Mouse (Mus musculus): ENCODE results near the gene Sipa1l1. TPM values are rescaled to one million over a fixed set of nuclear protein-coding genes. Genes with fewer than 3 reads are reported as not detected.

Gene Sipa1l1
- polyA plus RNA-seq, 1 experiment: 34.0 TPM

DNA sequence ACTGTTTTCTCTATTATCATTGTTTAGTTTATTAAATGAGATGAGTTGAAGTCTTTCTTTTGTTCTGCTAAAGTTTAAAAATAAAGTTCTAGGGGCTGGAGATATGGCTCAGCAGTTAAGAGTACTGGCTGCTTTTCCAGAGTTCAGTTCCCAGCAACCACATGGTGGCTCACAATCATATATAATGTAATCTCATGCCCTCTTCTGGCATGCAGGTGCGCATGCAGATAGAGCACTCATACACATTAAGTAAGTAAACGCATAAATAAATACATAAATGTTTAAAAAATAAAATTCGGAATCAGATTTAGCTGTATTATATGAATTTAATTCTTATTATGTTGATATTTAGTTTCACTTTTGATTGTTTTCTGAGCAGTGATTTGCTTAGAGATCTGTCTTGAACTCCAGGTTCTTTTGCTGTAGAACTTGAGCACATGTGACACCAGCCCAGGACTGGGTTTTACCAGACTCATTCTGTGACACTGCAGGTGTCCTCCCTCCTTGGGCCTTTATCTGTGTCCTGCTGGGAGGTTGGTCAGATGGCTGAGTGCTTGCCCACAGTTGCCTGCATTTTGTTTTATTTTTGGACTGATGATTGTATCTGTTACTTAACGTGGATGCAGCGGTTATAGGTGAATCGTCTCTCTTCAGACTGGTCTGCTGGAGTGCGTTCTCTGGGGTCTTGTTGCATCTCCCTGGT lies 124.6 kb downstream of the Sipa1l1 start:
- no peak for TF ChIP-seq POLR2A (IDR thresholded peaks at IDR 0.05; ENCODE audit: low read depth, low read length)
- no peak for TF ChIP-seq CTCF (conservative IDR thresholded peaks at IDR 0.05; ENCODE audit: insufficient read depth, insufficient read length, low read depth, low read length)
- Histone ChIP-seq H3K27ac (ENCODE audit: insufficient read depth, low read depth, low read length) (no peak overlapping the region), H3K27me3 (replicated peaks; ENCODE audit: control insufficient read depth, insufficient read depth, low read length) (no peaks in the 10 kb centered on the region), H3K36me3 (ENCODE audit: control insufficient read depth, insufficient read depth, low read length) (no peaks in the 10 kb centered on the region; the same call in 1 of the 2 replicates), H3K4me3 (ENCODE audit: insufficient read depth, low read depth, low read length) (no peak overlapping the region), H3K4me1 (ENCODE audit: control insufficient read depth, insufficient read depth, low read length) (peaks cover 8% of the 10 kb centered on the region; the same call in 1 of the 2 replicates)
- WGBS: 94% methylated on average over 7 of the region's 7 CpGs
- DNase-seq: no peak

DNA sequence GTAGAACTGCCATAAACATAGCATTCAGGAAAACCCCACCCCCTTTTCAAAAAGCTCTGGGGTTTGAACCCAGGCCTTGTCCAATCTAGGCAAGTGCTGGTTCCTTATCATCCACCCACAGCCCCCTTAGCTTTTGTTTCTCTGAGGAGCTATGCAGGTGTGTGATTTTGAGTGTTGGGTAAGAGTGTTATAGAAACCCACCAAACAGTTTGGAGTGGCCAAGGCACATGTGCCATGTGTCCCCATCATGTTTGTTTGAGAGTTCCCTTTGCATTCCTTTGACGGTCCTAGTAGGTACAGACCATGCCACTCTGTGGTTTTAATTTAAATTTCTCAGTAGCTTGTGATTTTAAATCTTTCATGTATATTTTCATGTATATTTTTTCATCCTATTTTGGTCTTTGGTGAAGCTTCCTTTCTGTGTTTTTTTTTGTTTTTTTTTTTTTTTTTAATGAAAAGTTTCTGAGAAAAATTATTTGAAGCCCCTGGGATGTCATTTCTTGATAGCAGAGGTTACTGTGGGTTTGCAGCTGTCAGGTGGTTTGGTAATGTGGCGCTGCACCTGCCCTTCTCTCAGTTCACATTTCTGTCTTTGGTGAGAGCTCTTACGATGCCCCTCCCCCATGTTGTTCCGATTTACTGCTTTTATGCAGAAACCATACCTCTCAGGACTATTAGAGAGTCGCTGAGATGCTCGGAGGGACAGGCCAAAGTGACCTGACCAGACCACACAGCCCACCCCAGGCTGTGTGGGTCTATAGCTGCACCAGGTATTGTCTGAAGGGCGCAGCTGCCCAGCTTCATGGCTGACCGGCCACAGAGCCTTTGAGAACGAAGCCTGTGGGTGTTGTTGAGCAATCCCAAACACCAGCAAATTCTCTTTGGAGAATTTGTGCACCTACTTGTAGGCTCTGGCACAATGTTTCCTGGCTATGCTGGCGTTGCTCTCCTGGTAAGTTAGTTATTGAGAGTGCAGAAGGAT lies 126.1 kb downstream of the Sipa1l1 start:
- peaks cover 8% of the 10 kb centered on the region; the same call in 1 of the 2 replicates for H3K4me1 ChIP-seq (ENCODE audit: control insufficient read depth, insufficient read depth, low read length)
- H3K27ac ChIP-seq (ENCODE audit: insufficient read depth, low read depth, low read length): peak overlapping the region; percentile 40

DNA sequence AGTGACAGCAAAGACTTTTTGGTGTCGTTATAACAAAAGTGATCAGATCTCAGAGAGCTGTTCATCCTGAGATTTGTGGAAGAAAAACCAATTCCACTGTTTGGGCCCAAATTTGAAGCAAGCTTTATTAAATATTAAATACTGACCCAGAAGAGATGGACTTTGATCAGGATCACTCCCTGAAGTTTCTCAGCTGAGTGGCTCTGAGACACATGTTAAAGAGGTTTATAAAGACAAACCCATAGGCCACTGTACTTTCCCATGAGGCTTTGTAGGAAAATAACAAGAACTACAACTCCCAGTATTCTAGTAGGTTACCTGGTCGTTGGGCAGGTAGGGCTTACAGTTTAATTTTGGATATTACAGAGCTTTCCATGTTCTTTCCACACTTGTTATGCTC lies 127.2 kb downstream of the Sipa1l1 start:
- Histone ChIP-seq H3K4me1 (ENCODE audit: control insufficient read depth, insufficient read depth, low read length) (peaks cover 8% of the 10 kb centered on the region; the same call in 1 of the 2 replicates), H3K4me3 (ENCODE audit: insufficient read depth, low read depth, low read length) (no peak overlapping the region), H3K36me3 (ENCODE audit: control insufficient read depth, insufficient read depth, low read length) (no peaks in the 10 kb centered on the region; the same call in 1 of the 2 replicates), H3K27me3 (replicated peaks; ENCODE audit: control insufficient read depth, insufficient read depth, low read length) (no peaks in the 10 kb centered on the region), H3K27ac (ENCODE audit: insufficient read depth, low read depth, low read length) (peak overlapping the region; percentile 46)
- no peak for TF ChIP-seq POLR2A (IDR thresholded peaks at IDR 0.05; ENCODE audit: low read depth, low read length)
- TF ChIP-seq CTCF (conservative IDR thresholded peaks at IDR 0.05; ENCODE audit: insufficient read depth, insufficient read length, low read depth, low read length): no peak
- WGBS: 64% methylated on average over 2 of the region's 2 CpGs
- DNase-seq: peak; percentile 89

More for the DNA sequence above, 126.1 kb downstream of the Sipa1l1 start:
- Histone ChIP-seq H3K4me3 (ENCODE audit: insufficient read depth, low read depth, low read length) (no peak overlapping the region), H3K27me3 (replicated peaks; ENCODE audit: control insufficient read depth, insufficient read depth, low read length) (no peaks in the 10 kb centered on the region), H3K36me3 (ENCODE audit: control insufficient read depth, insufficient read depth, low read length) (no peaks in the 10 kb centered on the region; the same call in 1 of the 2 replicates)
- WGBS: 50% methylated on average over 10 of the region's 10 CpGs
- DNase-seq: peak; percentile 67
- TF ChIP-seq POLR2A (IDR thresholded peaks at IDR 0.05; ENCODE audit: low read depth, low read length): no peak
- no peak for TF ChIP-seq CTCF (conservative IDR thresholded peaks at IDR 0.05; ENCODE audit: insufficient read depth, insufficient read length, low read depth, low read length)

DNA sequence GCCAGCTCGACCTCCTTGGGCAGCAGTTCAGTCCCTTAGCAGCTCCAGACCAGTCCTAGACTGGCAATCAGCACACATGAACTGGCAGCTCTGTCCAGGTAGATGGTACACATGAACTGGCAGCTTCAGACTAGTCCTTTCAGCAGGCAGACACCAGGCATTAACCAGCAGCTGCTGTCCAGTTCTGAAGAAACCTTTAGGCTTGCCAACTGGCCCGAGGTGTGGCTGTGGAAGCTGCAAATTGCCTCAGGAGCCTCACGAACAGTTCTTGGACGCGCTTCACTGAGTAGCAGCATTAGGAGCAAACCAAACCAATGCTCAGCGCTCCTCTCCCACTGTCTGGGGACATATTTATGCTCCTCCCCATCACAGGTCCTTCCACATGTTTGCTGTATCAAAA lies 128.1 kb downstream of the Sipa1l1 start:
- no peaks in the 10 kb centered on the region for H3K27me3 ChIP-seq (replicated peaks; ENCODE audit: control insufficient read depth, insufficient read depth, low read length)
- peak; percentile 90 for DNase-seq
- TF ChIP-seq CTCF (conservative IDR thresholded peaks at IDR 0.05; ENCODE audit: insufficient read depth, insufficient read length, low read depth, low read length) (no peak), POLR2A (IDR thresholded peaks at IDR 0.05; ENCODE audit: low read depth, low read length) (no peak)
- no peak overlapping the region for H3K4me3 ChIP-seq (ENCODE audit: insufficient read depth, low read depth, low read length)
- H3K4me1 ChIP-seq (ENCODE audit: control insufficient read depth, insufficient read depth, low read length): peaks cover 8% of the 10 kb centered on the region; the same call in 1 of the 2 replicates
- 53% methylated on average over 6 of the region's 6 CpGs for WGBS
- H3K36me3 ChIP-seq (ENCODE audit: control insufficient read depth, insufficient read depth, low read length): no peaks in the 10 kb centered on the region; the same call in 1 of the 2 replicates
- peak overlapping the region; percentile 64; the same call in 1 of the 2 replicates for H3K27ac ChIP-seq (ENCODE audit: insufficient read depth, low read depth, low read length)

DNA sequence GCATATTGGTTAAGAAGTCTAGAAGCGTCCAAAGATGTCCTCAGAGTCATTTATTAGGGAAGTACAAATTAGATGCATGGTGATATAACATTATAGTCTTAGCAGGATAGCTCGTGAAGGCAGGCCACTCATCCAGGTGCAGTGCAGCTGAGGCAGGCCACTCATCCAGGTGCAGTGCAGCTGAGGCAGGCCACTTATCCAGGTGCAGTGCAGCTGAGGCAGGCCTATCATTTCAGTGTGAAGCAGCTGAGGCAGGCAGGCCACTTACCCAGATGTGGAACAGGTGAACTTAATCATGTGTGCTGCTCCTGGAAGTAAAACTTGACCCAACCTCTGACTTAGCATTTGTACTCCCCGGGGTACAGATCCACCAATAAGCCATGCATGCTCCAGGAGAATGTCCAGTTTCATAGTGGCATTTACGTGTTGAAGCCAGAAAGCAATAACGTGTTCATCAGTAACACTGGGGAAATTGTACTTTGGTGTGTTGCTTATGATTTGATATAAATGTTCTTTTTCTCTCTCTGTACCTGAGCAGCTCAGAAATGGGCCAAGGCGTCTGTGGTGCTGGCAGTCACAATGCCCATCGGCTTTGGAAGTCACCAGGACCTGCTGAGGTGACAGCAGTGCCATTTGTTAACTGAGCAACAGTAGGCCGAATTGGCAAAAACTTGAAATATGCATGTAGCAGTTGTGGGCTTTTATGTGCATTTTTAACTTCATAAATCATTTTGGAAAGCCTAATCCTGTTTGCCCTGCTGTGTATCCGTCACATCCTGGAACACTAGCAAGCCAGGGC lies 129.7 kb downstream of the Sipa1l1 start:
- DNase-seq: no peak
- H3K27ac ChIP-seq (ENCODE audit: insufficient read depth, low read depth, low read length): no peak overlapping the region
- no peak overlapping the region for H3K4me3 ChIP-seq (ENCODE audit: insufficient read depth, low read depth, low read length)
- WGBS: 72% methylated on average over 9 of the region's 9 CpGs
- no peaks in the 10 kb centered on the region for H3K27me3 ChIP-seq (replicated peaks; ENCODE audit: control insufficient read depth, insufficient read depth, low read length)
- TF ChIP-seq POLR2A (IDR thresholded peaks at IDR 0.05; ENCODE audit: low read depth, low read length) (no peak), CTCF (conservative IDR thresholded peaks at IDR 0.05; ENCODE audit: insufficient read depth, insufficient read length, low read depth, low read length) (no peak)
- H3K4me1 ChIP-seq (ENCODE audit: control insufficient read depth, insufficient read depth, low read length): peaks cover 17% of the 10 kb centered on the region; the same call in 1 of the 2 replicates
- no peaks in the 10 kb centered on the region; the same call in 1 of the 2 replicates for H3K36me3 ChIP-seq (ENCODE audit: control insufficient read depth, insufficient read depth, low read length)

DNA sequence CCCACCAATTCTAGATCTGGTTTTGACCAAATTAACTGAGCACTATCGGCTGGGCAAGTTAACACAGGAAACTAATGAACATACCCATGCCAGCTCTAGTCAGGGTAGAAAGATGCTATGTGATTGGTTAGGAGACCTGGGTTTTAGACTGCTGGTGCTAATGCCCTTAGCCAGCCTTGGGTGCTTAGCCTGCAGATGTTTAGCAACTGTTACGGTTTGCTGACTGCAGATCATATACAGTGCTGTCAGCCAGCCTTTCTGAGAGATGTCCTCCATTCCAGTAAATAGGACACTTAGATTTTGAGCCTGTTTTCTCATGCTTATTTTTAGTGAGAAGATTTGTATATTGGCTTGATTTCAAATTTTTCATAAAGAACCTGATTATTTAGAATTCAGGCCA lies 135.0 kb downstream of the Sipa1l1 start:
- H3K4me3 ChIP-seq (ENCODE audit: insufficient read depth, low read depth, low read length): no peak overlapping the region
- H3K4me1 ChIP-seq (ENCODE audit: control insufficient read depth, insufficient read depth, low read length): peaks cover 9% of the 10 kb centered on the region; the same call in 1 of the 2 replicates
- DNase-seq: no peak
- TF ChIP-seq CTCF (conservative IDR thresholded peaks at IDR 0.05; ENCODE audit: insufficient read depth, insufficient read length, low read depth, low read length) (no peak), POLR2A (IDR thresholded peaks at IDR 0.05; ENCODE audit: low read depth, low read length) (no peak)
- no peaks in the 10 kb centered on the region for H3K36me3 ChIP-seq (ENCODE audit: control insufficient read depth, insufficient read depth, low read length)
- WGBS: 57% methylated on average over 2 of the region's 2 CpGs
- no peak overlapping the region for H3K27ac ChIP-seq (ENCODE audit: insufficient read depth, low read depth, low read length)
- H3K27me3 ChIP-seq (replicated peaks; ENCODE audit: control insufficient read depth, insufficient read depth, low read length): no peaks in the 10 kb centered on the region

All from kidney, adult 2 months (tissue).